Mouse (Mus musculus) testis, adult 2 months (tissue): ENCODE measurements around the gene Zfp423. TPM values are rescaled to one million over a fixed set of nuclear protein-coding genes. Genes with fewer than 3 reads are reported as not detected.
A peak's percentile ranks its signal among the peaks of the same experiment; 100 is the strongest.

Experiments used
- H3K27ac ChIP-seq: fragments of 200-500 bp; 2 replicates; pipeline ENCODE4 v1.5.1; 2012; ENCODE audit warnings: low read depth, low read length; ENCODE audit not compliant: control insufficient read depth, insufficient read depth
- H3K27me3 ChIP-seq: fragments of 200-500 bp; 2 replicates; pipeline ENCODE4 v1.6.1; 2012; ENCODE audit warnings: mild to moderate bottlenecking, low read length, moderate library complexity; ENCODE audit not compliant: control insufficient read depth, insufficient read depth
- H3K36me3 ChIP-seq: fragments of 200-500 bp; 2 replicates; pipeline ENCODE4 v1.6.1; 2012; ENCODE audit warnings: mild to moderate bottlenecking, low read length; ENCODE audit not compliant: control insufficient read depth, insufficient read depth
- H3K4me1 ChIP-seq: fragments of 200-500 bp; 2 replicates; pipeline ENCODE4 v1.6.1; 2012; ENCODE audit warnings: low read length; ENCODE audit not compliant: control insufficient read depth, insufficient read depth
- H3K4me3 ChIP-seq: fragments of 200-500 bp; 2 replicates; pipeline ENCODE4 v1.5.1; 2012; ENCODE audit warnings: low read depth, mild to moderate bottlenecking, low read length, moderate library complexity, mixed read lengths; ENCODE audit not compliant: control insufficient read depth
- CTCF ChIP-seq: fragments of 200-500 bp; IDR thresholded peaks from 2 replicates; pipeline ENCODE4 v1.5.1; 2012; ENCODE audit warnings: low read depth, mild to moderate bottlenecking, inconsistent platforms, low read length, moderate library complexity; ENCODE audit not compliant: control insufficient read depth, insufficient read depth, insufficient replicate concordance
- POLR2A ChIP-seq: fragments of 200-500 bp; IDR thresholded peaks from 2 replicates; pipeline ENCODE4 v1.6.1; 2012; ENCODE audit warnings: low read depth, mild to moderate bottlenecking, inconsistent platforms, low read length, moderate library complexity; ENCODE audit not compliant: control insufficient read depth
- polyA plus RNA-seq: library from polyadenylated mRNA; depleted of rRNA; stranded (reverse); fragments of >200 nt; gene quantifications from 2 replicates; pipeline ENCODE4 v1.2.3, GENCODE M21; 2012

Zfp423 gene
- polyA plus RNA-seq, 1 experiment: 7.2 TPM

DNA sequence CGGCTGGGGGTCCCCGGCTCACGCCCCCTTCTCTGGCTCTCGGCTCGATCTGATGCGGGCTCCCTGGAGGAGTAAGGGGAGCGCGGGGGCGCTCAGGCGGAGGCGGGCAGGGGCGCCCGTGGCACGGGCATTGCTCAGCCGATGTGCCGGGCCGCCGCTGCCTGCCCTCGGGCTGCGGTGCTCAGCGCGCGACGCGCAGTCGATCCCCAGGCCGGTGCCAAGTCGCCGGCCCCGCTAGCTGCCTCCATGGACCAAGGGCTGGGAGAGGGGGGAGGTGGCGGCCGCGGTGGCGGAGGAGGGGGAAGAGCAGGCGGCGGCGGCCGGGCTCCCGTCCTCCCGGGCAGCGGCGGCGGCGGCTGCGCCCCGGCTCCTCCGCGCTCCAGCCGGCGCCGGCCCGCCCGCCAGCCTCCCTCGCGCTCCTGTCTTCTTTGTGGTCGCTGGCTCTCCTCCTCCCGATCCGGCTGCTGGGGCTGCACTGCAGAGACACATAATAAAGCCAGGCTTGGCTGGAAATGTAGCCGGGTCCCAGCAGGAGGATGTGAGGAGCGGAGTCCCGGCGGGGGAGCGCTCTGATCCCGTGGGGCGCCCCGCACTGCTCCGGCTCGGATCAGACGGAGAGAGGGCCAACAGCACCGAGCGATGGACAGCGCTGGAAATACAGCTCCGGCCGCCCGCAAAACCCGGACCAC lies 810 bp upstream of the Zfp423 start:
- H3K4me1 ChIP-seq: peaks cover 20% of the 10 kb centered on the region

DNA sequence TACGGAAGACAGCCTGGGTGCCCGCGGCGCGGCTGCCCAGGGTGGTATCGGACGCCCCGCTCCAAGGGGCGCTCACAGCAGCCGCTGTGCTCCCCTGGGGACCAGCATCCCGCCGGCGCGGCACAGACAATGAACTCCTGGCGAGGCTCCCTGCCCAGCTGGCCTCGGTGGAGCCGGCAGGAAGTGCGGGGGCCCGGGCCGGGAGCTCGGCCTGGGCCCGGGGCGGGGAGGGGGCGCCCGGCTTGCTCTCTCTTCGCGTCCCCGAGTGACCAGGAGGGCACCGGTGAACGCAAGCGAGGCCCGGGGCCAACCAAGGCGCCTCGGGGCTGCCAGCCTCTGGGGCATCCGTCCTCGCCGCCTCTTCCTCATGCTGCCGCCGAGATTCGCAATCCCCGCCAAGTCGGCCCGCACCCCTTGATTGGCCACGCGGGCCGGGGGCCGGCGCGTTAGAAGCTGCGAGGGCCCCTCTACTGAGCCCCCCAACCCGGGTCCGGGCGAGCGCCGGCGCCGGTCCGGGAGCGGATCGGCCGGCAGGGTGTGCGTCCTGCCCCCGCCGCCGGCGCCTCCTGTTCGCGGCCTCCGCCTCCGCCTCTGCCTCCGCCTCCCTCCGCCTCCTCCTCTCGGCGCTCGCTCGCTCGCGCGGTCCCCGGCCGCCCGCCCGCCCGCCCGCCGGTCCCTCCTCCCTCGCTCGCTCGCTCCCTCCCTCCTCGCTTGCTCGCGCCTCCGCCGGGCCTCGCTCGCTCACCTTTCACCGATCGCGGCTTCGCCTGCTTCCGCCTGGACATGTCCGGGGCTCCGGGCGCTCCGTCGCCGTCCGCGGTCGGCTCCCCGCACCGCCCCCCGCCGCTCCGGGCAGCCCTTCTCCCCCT lies 710 bp downstream of the Zfp423 start:
- peak overlapping the region; percentile 73 for H3K4me3 ChIP-seq
- H3K27me3 ChIP-seq: peaks cover 9% of the 10 kb centered on the region
- TF ChIP-seq CTCF: no peak
- no peak; the same call in 1 of the 2 replicates for TF ChIP-seq POLR2A
- peaks cover 20% of the 10 kb centered on the region for H3K4me1 ChIP-seq
- no peaks in the 10 kb centered on the region for H3K36me3 ChIP-seq
- peak overlapping the region; percentile 16; the same call in 1 of the 2 replicates for H3K27ac ChIP-seq

More for the DNA sequence above, 810 bp upstream of the Zfp423 start:
- Histone ChIP-seq H3K27me3 (peaks cover 9% of the 10 kb centered on the region), H3K36me3 (no peaks in the 10 kb centered on the region), H3K4me3 (peak overlapping the region; percentile 67), H3K27ac (peak overlapping the region; percentile 46)
- TF ChIP-seq CTCF (peak; percentile 27; the same call in 1 of the 2 replicates), POLR2A (no peak)

DNA sequence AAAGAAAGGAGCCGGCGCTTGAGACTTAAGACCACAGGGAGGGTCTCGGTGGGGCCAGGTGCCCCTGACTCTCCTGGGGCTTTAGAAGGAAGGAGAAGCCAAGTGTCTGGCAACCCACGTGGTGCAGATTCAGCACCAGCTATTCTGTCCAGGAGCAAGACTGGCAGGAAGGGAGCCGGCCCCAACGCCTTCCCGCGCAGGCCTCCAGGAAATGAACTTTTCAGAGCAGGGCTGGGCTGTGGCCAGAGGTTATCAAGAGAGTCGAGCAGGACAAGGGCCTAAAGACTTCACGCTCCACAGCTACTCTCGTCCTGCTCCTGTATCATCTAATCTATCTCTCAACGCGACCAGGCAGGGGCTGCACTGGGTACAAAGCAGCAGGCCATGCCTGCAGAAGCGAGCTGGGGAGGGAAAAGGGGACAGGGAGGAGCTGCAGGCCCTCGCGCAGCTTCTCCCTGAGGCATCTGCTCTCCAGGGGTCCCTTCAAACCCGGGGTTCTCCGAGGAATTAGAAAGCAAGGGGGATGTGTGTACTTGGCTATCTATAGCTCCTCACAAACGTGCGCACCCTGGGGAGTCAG lies 1.4 kb downstream of the Zfp423 start:
- Histone ChIP-seq H3K4me1 (peaks cover 20% of the 10 kb centered on the region), H3K27me3 (peaks cover 9% of the 10 kb centered on the region), H3K36me3 (no peaks in the 10 kb centered on the region), H3K4me3 (peak overlapping the region; percentile 73; the same call in 1 of the 2 replicates), H3K27ac (no peak overlapping the region)
- TF ChIP-seq CTCF: no peak

DNA sequence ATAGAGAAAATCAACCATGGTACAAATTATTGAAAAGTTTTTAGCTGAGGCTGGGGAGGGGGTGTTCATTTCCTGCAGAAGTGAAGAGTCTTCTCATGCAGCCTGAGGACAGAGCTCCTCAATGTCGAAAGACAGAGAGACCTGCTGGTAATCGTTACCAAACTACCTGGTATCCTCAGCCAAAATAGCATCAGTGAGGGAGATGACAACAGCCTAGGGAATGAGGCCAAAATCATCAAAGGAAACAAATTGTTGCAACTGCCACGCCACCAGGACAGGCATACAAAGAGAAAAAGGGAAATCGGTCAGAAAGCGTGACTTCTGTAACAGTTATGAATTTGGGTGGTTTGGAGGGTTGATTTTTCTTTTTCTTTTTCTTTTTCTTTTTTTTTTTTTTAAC lies 3.4 kb downstream of the Zfp423 start:
- no peak for TF ChIP-seq POLR2A
- peaks cover 11% of the 10 kb centered on the region for H3K4me1 ChIP-seq
- H3K4me3 ChIP-seq: no peak overlapping the region
- H3K27me3 ChIP-seq: peaks cover 9% of the 10 kb centered on the region
- H3K27ac ChIP-seq: no peak overlapping the region
- H3K36me3 ChIP-seq: no peaks in the 10 kb centered on the region

DNA sequence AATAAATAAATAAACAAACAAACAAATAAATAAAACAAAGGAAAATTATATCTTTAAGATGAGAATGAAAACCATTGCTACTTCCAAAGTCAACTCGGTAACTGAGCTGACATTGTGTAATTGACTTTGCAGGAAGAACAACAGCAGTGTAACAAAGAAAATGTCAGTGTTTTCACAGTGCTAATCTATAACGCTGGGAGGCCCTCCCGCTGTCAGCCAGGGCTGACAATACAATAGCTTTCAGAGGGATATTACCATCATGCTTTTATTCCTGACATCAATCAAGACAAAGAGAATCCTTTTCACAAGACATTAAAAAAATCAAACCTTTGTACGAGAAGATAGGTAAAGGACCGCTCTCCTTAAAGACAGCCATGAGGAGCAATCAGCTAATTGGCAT lies 5.9 kb downstream of the Zfp423 start:
- 0 out of 2 replicates have a peak, but pooled peaks cover under 1% of the 10 kb centered on the region for H3K27me3 ChIP-seq
- no peak overlapping the region for H3K27ac ChIP-seq
- no peak overlapping the region for H3K4me3 ChIP-seq

DNA sequence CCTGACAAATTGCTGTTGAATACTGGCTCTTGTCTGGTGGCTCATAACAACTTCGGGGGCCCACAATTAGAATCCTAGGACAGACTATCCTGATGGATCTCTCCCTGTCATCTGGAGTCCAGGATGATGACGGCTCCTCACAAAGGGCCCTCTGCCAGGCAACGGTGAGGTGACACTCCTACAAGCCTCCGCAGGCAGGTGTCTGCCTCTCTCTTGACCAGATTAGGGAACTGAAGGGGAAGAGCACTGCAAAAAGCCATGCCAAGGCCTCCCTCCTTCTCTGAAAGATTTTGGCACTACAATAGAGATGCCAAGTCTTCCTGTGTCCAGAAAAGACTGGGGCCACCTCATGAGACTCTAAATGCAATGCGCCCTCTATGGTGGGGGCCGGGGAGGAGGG lies 7.1 kb downstream of the Zfp423 start:
- TF ChIP-seq CTCF (no peak), POLR2A (no peak)
- H3K4me1 ChIP-seq: no peaks in the 10 kb centered on the region
- no peak overlapping the region for H3K27ac ChIP-seq

More for the DNA sequence above, 5.9 kb downstream of the Zfp423 start:
- Histone ChIP-seq H3K4me1 (peaks cover 2% of the 10 kb centered on the region), H3K36me3 (no peaks in the 10 kb centered on the region)
- TF ChIP-seq POLR2A (no peak), CTCF (no peak)

DNA sequence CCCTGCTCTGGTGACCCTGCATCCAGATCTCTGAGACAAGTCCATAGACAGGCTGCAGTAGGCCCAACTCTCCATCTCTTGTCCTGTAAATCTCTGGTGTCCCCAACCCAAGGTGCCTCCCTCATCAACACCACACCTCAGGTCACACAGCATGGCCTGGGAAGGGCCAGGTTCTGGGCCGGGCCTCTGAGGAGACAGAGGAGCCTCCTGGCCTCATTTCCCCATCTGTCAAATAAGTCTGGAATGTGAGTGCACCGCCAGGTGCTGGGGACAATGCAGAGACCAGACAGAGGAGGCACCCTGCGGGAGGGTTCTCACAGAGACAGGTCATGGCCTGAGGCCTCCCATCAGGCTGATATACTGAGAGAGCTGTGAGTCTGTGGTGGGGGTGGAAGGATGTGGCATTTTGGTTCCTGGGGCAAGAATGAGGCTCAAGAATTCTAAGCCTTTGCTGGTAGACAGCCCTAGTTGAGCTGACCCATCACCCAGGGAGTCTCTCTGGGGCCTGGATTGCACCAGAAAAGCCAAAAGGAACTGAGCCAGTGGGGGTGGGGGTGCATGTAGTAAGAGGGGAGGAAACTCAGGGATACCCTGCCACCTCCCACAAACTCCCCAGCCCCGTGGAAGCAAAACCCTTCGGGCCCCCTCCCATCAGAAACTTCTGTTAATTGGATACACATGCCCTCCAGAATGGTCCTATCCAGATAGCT lies 15.0 kb downstream of the Zfp423 start:
- TF ChIP-seq POLR2A (no peak), CTCF (no peak)
- no peaks in the 10 kb centered on the region for H3K27me3 ChIP-seq
- peaks cover under 1% of the 10 kb centered on the region; the same call in 1 of the 2 replicates for H3K4me1 ChIP-seq
- H3K36me3 ChIP-seq: no peaks in the 10 kb centered on the region
- no peak overlapping the region for H3K4me3 ChIP-seq
- no peak overlapping the region for H3K27ac ChIP-seq

More for the DNA sequence above, 7.1 kb downstream of the Zfp423 start:
- no peak overlapping the region for H3K4me3 ChIP-seq
- H3K36me3 ChIP-seq: no peaks in the 10 kb centered on the region
- H3K27me3 ChIP-seq: no peaks in the 10 kb centered on the region
